Mouse (Mus musculus) layer of hippocampus, postnatal 10 days (tissue): ENCODE results near the gene Acad8. TPM values are rescaled to one million over a fixed set of nuclear protein-coding genes. Genes with fewer than 3 reads are reported as not detected.

Experiments used
- DNase-seq, 2 experiments: peaks; one replicate each; pipeline ENCODE4 v3.0.0; 2021; ENCODE audit warnings: low spot score in 2 of 2
- long read RNA-seq: library from polyadenylated mRNA; stranded (forward); transcript quantifications from one replicate; pipeline ENCODE4 v2.0.0, GENCODE M21; 2023
- total RNA-seq, 2 experiments: library from RNA; stranded (reverse); gene quantifications; 2 replicates each; pipeline ENCODE4 v1.2.3; 2021

Gene Acad8
- 10 to 100 TPM; 30.6 to 33.3 TPM for total RNA-seq
- long read RNA-seq, transcript Acad8-201 (11 exons, 2,859 nt): major isoform, 17 of 52 reads
- long read RNA-seq, partial matches to known transcripts: 7 of 52 reads
- long read RNA-seq, other reads (novel, unspliced or antisense): 27 of 52 reads

- DNase-seq: peak; percentile 93 to 94
Measured at GRCm38 (mm10) chr9:26999461-27000395, at the start of gene Acad8, which contains the start of gene Thyn1. Gene Acad8 (minus strand): TSS chr9:26999566. Gene Thyn1 (plus strand): TSS chr9:26999710.

GRCm38 (mm10) chr9:27043892-27044291 lies 44.5 kb upstream of the Acad8 start:
- no peak for DNase-seq

- DNase-seq: no peak
Measured at GRCm38 (mm10) chr9:27030763-27031100, 31.4 kb upstream of the Acad8 start.

GRCm38 (mm10) chr9:27029828-27030762 lies 30.7 kb upstream of the Acad8 start, which contains the start of the genes Vps26b and Ncapd3:
Gene Vps26b (minus strand): TSS chr9:27030065.
Gene Ncapd3 (plus strand): TSS chr9:27030175.
- peak; percentile 94 to 95 for DNase-seq

GRCm38 (mm10) chr9:27029022-27029827 lies 29.9 kb upstream of the Acad8 start:
- peak in 1 of 2 experiments; percentile 43 for DNase-seq

GRCm38 (mm10) chr9:27026708-27027107 lies 27.3 kb upstream of the Acad8 start:
- DNase-seq: no peak

- DNase-seq: no peak
Measured at GRCm38 (mm10) chr9:27023681-27024080, 24.3 kb upstream of the Acad8 start.

- DNase-seq: no peak
Measured at GRCm38 (mm10) chr9:27018961-27019360, 19.6 kb upstream of the Acad8 start.

- no peak for DNase-seq
Measured at GRCm38 (mm10) chr9:27011572-27011971, 12.2 kb upstream of the Acad8 start.

- DNase-seq: no peak
Measured at GRCm38 (mm10) chr9:27009231-27009630, 9.9 kb upstream of the Acad8 start.

- DNase-seq: no peak
Measured at GRCm38 (mm10) chr9:27006866-27007265, 7.5 kb upstream of the Acad8 start.

- peak; percentile 33 to 45 for DNase-seq
Measured at GRCm38 (mm10) chr9:27005933-27006332, 6.6 kb upstream of the Acad8 start.

- peak in 1 of 2 experiments; percentile 36 for DNase-seq
Measured at GRCm38 (mm10) chr9:27005231-27005630, 5.9 kb upstream of the Acad8 start.

GRCm38 (mm10) chr9:26998669-26999460 lies 501 bp downstream of the Acad8 start:
- DNase-seq: no peak

- DNase-seq: no peak
Measured at GRCm38 (mm10) chr9:26997501-26997900, 1.9 kb downstream of the Acad8 start.

GRCm38 (mm10) chr9:26997062-26997461 lies 2.3 kb downstream of the Acad8 start:
- DNase-seq: no peak

- DNase-seq: no peak
Measured at GRCm38 (mm10) chr9:26993900-26994299, 5.5 kb downstream of the Acad8 start.

GRCm38 (mm10) chr9:26993118-26993517 lies 6.2 kb downstream of the Acad8 start:
- DNase-seq: no peak

- DNase-seq: no peak
Measured at GRCm38 (mm10) chr9:26990181-26990580, 9.2 kb downstream of the Acad8 start.
